Mouse (Mus musculus) midbrain, embryonic 10.5 days (tissue): ENCODE results near the gene Hic2. TPM values are rescaled to one million over a fixed set of nuclear protein-coding genes. Genes with fewer than 3 reads are reported as not detected.

Experiments
- DNase-seq: peaks from one replicate; pipeline ENCODE4 v3.0.0-alpha.2; 2017; ENCODE audit warnings: low spot score
- H3K27ac ChIP-seq: fragments of 300-500 bp; sonication (generic); replicated peaks from 2 replicates; pipeline ENCODE4 v1.5.1; 2016; ENCODE audit warnings: mild to moderate bottlenecking
- H3K27me3 ChIP-seq: fragments of 300-500 bp; sonication (generic); 2 replicates; pipeline ENCODE4 v1.6.1; 2016; ENCODE audit warnings: low read depth, mild to moderate bottlenecking; ENCODE audit not compliant: poor library complexity, severe bottlenecking
- H3K36me3 ChIP-seq: fragments of 300-500 bp; sonication (generic); 2 replicates; pipeline ENCODE4 v1.6.1; 2016; ENCODE audit warnings: mild to moderate bottlenecking, moderate library complexity
- H3K4me1 ChIP-seq: fragments of 300-500 bp; sonication (generic); 2 replicates; pipeline ENCODE4 v1.6.1; 2016
- H3K4me3 ChIP-seq: fragments of 300-500 bp; sonication (generic); 2 replicates; pipeline ENCODE4 v1.5.1; 2016; ENCODE audit warnings: mild to moderate bottlenecking, moderate library complexity
- H3K9me3 ChIP-seq: fragments of 300-500 bp; sonication (generic); replicated peaks from 2 replicates; pipeline ENCODE4 v1.6.1; 2016; ENCODE audit warnings: mild to moderate bottlenecking
- WGBS: fragments of 180-500 bp; shearing (Covaris S2); methylation state at CpG from one replicate; pipeline ENCODE4 v1.1.7; 2016; 5-methylcytosine and 5-hydroxymethylcytosine counted together
- polyA plus RNA-seq: library from polyadenylated mRNA; unstranded; fragments of >200 nt; fragmentation: Nextera tagmentation; extraction: Ambion mirVana; gene quantifications from 2 replicates; pipeline ENCODE4 v1.2.1, GENCODE M21; 2016

Gene Hic2
- polyA plus RNA-seq, 1 experiment from 2014 or later: 17.3 TPM

GRCm38 (mm10) chr16:17292751-17293150 is 59.4 kb downstream of the Hic2 start:
- H3K9me3 ChIP-seq: no peaks in the 10 kb centered on the region
- peak; percentile 81 for DNase-seq
- WGBS: 7% methylated on average over 2 of the region's 2 CpGs
- H3K4me3 ChIP-seq: no peak overlapping the region
- H3K27ac ChIP-seq: peak overlapping the region; percentile 49
- H3K36me3 ChIP-seq: peaks cover 67% of the 10 kb centered on the region
- no peaks in the 10 kb centered on the region for H3K4me1 ChIP-seq
- H3K27me3 ChIP-seq: no peaks in the 10 kb centered on the region

GRCm38 (mm10) chr16:17300818-17301217 is 67.4 kb downstream of the Hic2 start:
- Histone ChIP-seq H3K4me1 (no peaks in the 10 kb centered on the region), H3K36me3 (peaks cover 93% of the 10 kb centered on the region), H3K9me3 (no peaks in the 10 kb centered on the region), H3K27me3 (no peaks in the 10 kb centered on the region), H3K27ac (no peak overlapping the region), H3K4me3 (no peak overlapping the region)
- WGBS: 95% methylated on average over 3 of the region's 3 CpGs
- no peak for DNase-seq

- WGBS: 88% methylated on average over 5 of the region's 5 CpGs
- H3K27me3 ChIP-seq: no peaks in the 10 kb centered on the region
- no peak overlapping the region for H3K27ac ChIP-seq
- H3K36me3 ChIP-seq: peaks cover 89% of the 10 kb centered on the region
- H3K9me3 ChIP-seq: no peaks in the 10 kb centered on the region
- no peaks in the 10 kb centered on the region for H3K4me1 ChIP-seq
- H3K4me3 ChIP-seq: no peak overlapping the region
- no peak for DNase-seq
Observed at GRCm38 (mm10) chr16:17303521-17304245, 70.3 kb downstream of the Hic2 start.

- H3K4me1 ChIP-seq: no peaks in the 10 kb centered on the region
- H3K36me3 ChIP-seq: peaks cover 84% of the 10 kb centered on the region
- H3K4me3 ChIP-seq: no peak overlapping the region
- no peaks in the 10 kb centered on the region for H3K9me3 ChIP-seq
- H3K27me3 ChIP-seq: no peaks in the 10 kb centered on the region
- H3K27ac ChIP-seq: no peak overlapping the region
- WGBS: 91% methylated on average over 5 of the region's 5 CpGs
- DNase-seq: no peak
Observed at GRCm38 (mm10) chr16:17307461-17307860, 74.1 kb downstream of the Hic2 start.

- no peak overlapping the region for H3K27ac ChIP-seq
- 96% methylated on average over 10 of the region's 10 CpGs for WGBS
- no peaks in the 10 kb centered on the region for H3K9me3 ChIP-seq
- H3K4me1 ChIP-seq: no peaks in the 10 kb centered on the region
- no peak for DNase-seq
- no peaks in the 10 kb centered on the region for H3K27me3 ChIP-seq
- H3K36me3 ChIP-seq: peaks cover 85% of the 10 kb centered on the region
- no peak overlapping the region for H3K4me3 ChIP-seq
Observed at GRCm38 (mm10) chr16:17309036-17309435, 75.7 kb downstream of the Hic2 start.

- H3K4me3 ChIP-seq: no peak overlapping the region
- H3K27ac ChIP-seq: no peak overlapping the region
- no peaks in the 10 kb centered on the region for H3K27me3 ChIP-seq
- 95% methylated on average over 5 of the region's 5 CpGs for WGBS
- DNase-seq: no peak
- no peaks in the 10 kb centered on the region for H3K4me1 ChIP-seq
- peaks cover 92% of the 10 kb centered on the region for H3K36me3 ChIP-seq
- H3K9me3 ChIP-seq: no peaks in the 10 kb centered on the region
Observed at GRCm38 (mm10) chr16:17312531-17312930, 79.2 kb downstream of the Hic2 start.

Other genes with a start within 250 kb of the Hic2 start
- 99.1 and 109 TPM in 2 replicates for gene Ypel1, start 163.9 kb upstream of the Hic2 start, polyA plus RNA-seq
- gene Ppil2, start 122.3 kb upstream of the Hic2 start, polyA plus RNA-seq: 149 and 170 TPM in 2 replicates
- gene 2610318N02Rik, start 108.4 kb upstream of the Hic2 start, polyA plus RNA-seq: 153 and 184 TPM in 2 replicates
- gene Sdf2l1, start 101.2 kb upstream of the Hic2 start, polyA plus RNA-seq: 101 and 136 TPM in 2 replicates
- 5.4 and 6.8 TPM in 2 replicates for gene Ydjc, start 89.0 kb upstream of the Hic2 start, polyA plus RNA-seq
- 0.39 and 0.57 TPM in 2 replicates for gene Ccdc116, start 86.3 kb upstream of the Hic2 start, polyA plus RNA-seq
- 412 and 424 TPM in 2 replicates for gene Ube2l3, start 30.9 kb upstream of the Hic2 start, polyA plus RNA-seq
- 1.4 and 2.2 TPM in 2 replicates for gene Rimbp3, start 25.0 kb upstream of the Hic2 start, polyA plus RNA-seq
- 9.9 and 11.7 TPM in 2 replicates for gene Tmem191c, start 42.5 kb downstream of the Hic2 start, polyA plus RNA-seq
- gene Serpind1, start 97.8 kb downstream of the Hic2 start, polyA plus RNA-seq: 0.09 and 0.29 TPM in 2 replicates
- 11.3 and 13.7 TPM in 2 replicates for gene Snap29, start 172.4 kb downstream of the Hic2 start, polyA plus RNA-seq
- 34.3 and 43.9 TPM in 2 replicates for gene Pi4ka, start 172.7 kb downstream of the Hic2 start, polyA plus RNA-seq
- gene Crkl, start 218.4 kb downstream of the Hic2 start, polyA plus RNA-seq: 69.2 and 71.6 TPM in 2 replicates